Mouse (Mus musculus): Measurements from ENCODE around the gene Dhx30.
A peak's percentile ranks its signal among the peaks of the same experiment; 100 is the strongest.

GRCm38 (mm10) chr9:110131525-110132197, 14.0 kb upstream of the Dhx30 start:
- TF ChIP-seq CTCF (IDR thresholded peaks at IDR 0.05; ENCODE audit: low read depth, low read length) (no peak), POLR2A (IDR thresholded peaks at IDR 0.05; ENCODE audit: borderline replicate concordance, low read depth, low read length) (0 out of 2 replicates have a peak, but pooled peaks have one; percentile 46)

Measured in bone marrow macrophage, adult 2 months (primary cell).